Mouse (Mus musculus) midbrain, embryonic 12.5 days (tissue): ENCODE data around the gene Lyrm1. TPM values are rescaled to one million over a fixed set of nuclear protein-coding genes. Genes with fewer than 3 reads are reported as not detected.

Source experiments
- ATAC-seq: fragments of 200-750 bp; cut with Nextera tagmentation; 2 replicates; pipeline ENCODE4 v1.8.0; 2017; ENCODE audit warnings: low read depth, moderate TSS enrichment, moderate library complexity; ENCODE audit not compliant: low FRiP score
- H3K27ac ChIP-seq: fragments of 300-500 bp; sonication (generic); replicated peaks from 2 replicates; pipeline ENCODE4 v1.5.1; 2016; ENCODE audit warnings: mild to moderate bottlenecking
- H3K27me3 ChIP-seq: fragments of 300-500 bp; sonication (generic); 2 replicates; pipeline ENCODE4 v1.6.1; 2016; ENCODE audit warnings: mild to moderate bottlenecking
- H3K36me3 ChIP-seq: fragments of 300-500 bp; sonication (generic); 2 replicates; pipeline ENCODE4 v1.6.1; 2016
- H3K4me1 ChIP-seq: fragments of 300-500 bp; sonication (generic); 2 replicates; pipeline ENCODE4 v1.6.1; 2016
- H3K4me2 ChIP-seq: fragments of 300-500 bp; sonication (generic); replicated peaks from 2 replicates; pipeline ENCODE4 v1.6.1; 2016; ENCODE audit warnings: mild to moderate bottlenecking, moderate library complexity
- H3K4me3 ChIP-seq: fragments of 300-500 bp; sonication (generic); 2 replicates; pipeline ENCODE4 v1.5.1; 2016; ENCODE audit warnings: mild to moderate bottlenecking
- H3K9ac ChIP-seq: fragments of 300-500 bp; sonication (generic); replicated peaks from 2 replicates; pipeline ENCODE4 v1.6.1; 2016; ENCODE audit warnings: mild to moderate bottlenecking, moderate library complexity
- H3K9me3 ChIP-seq: fragments of 300-500 bp; sonication (generic); 2 replicates; pipeline ENCODE4 v1.6.1; 2016; ENCODE audit warnings: mild to moderate bottlenecking
- WGBS: fragments of 180-500 bp; shearing (Covaris S2); methylation state at CpG from one replicate; pipeline ENCODE4 v1.1.7; 2016; 5-methylcytosine and 5-hydroxymethylcytosine counted together
- polyA plus RNA-seq: library from polyadenylated mRNA; unstranded; fragments of >200 nt; fragmentation: Nextera tagmentation; extraction: Ambion mirVana; gene quantifications from 2 replicates; pipeline ENCODE4 v1.2.1, GENCODE M21; 2016

The Lyrm1 gene
- polyA plus RNA-seq, 1 experiment from 2014 or later, result 14.0 TPM

GRCm38 (mm10) chr7:119937036-119937435 is 41.4 kb downstream of the Lyrm1 start:
- Histone ChIP-seq H3K27ac (no peak overlapping the region), H3K4me3 (no peak overlapping the region), H3K27me3 (no peaks in the 10 kb centered on the region), H3K9ac (no peak overlapping the region), H3K36me3 (no peaks in the 10 kb centered on the region), H3K9me3 (no peaks in the 10 kb centered on the region), H3K4me2 (no peak overlapping the region), H3K4me1 (no peaks in the 10 kb centered on the region)
- WGBS, result 84% methylated on average over 5 of the region's 5 CpGs
- no peak for ATAC-seq

GRCm38 (mm10) chr7:119941569-119941968 is 45.9 kb downstream of the Lyrm1 start:
- Histone ChIP-seq H3K4me3 (no peak overlapping the region), H3K9ac (no peak overlapping the region), H3K27me3 (no peaks in the 10 kb centered on the region), H3K4me1 (no peaks in the 10 kb centered on the region), H3K27ac (no peak overlapping the region), H3K4me2 (no peak overlapping the region), H3K9me3 (no peaks in the 10 kb centered on the region), H3K36me3 (no peaks in the 10 kb centered on the region)
- ATAC-seq, result no peak
- 55% methylated on average over 2 of the region's 2 CpGs for WGBS

- WGBS, result 80% methylated on average over 1 of the region's 1 CpGs
- ATAC-seq, result no peak
- H3K36me3 ChIP-seq, result no peaks in the 10 kb centered on the region
- no peak overlapping the region for H3K27ac ChIP-seq
- no peak overlapping the region for H3K4me3 ChIP-seq
- H3K4me1 ChIP-seq, result no peaks in the 10 kb centered on the region
- no peaks in the 10 kb centered on the region for H3K27me3 ChIP-seq
- no peak overlapping the region for H3K4me2 ChIP-seq
- no peaks in the 10 kb centered on the region for H3K9me3 ChIP-seq
- no peak overlapping the region for H3K9ac ChIP-seq
Observed at GRCm38 (mm10) chr7:119954047-119954446, 58.4 kb downstream of the Lyrm1 start.

DNA sequence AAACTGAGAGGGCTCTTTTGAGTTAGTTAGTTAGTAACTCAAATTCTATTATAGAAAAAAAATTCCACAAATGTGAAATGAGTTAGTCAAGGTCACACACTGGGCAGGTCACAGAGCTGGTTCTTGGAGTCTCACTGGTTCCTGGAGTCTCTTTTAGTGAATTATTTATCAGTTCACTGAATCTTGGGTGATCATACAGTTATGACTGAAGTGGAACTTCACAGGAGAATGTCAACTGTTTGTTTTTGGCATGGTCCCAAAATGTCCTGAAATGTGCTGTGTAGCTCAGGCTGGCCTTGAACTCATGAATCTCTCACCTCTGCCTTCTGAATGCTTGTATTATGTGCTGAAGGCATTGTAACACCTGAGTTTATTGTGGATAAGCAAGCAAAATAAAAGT is 61.8 kb downstream of the Lyrm1 start:
- H3K4me3 ChIP-seq, result no peak overlapping the region
- ATAC-seq, result no peak
- no peak overlapping the region for H3K9ac ChIP-seq
- no peaks in the 10 kb centered on the region for H3K4me1 ChIP-seq
- H3K9me3 ChIP-seq, result no peaks in the 10 kb centered on the region
- H3K27me3 ChIP-seq, result no peaks in the 10 kb centered on the region
- no peak overlapping the region for H3K27ac ChIP-seq
- no peak overlapping the region for H3K4me2 ChIP-seq
- no peaks in the 10 kb centered on the region for H3K36me3 ChIP-seq

DNA sequence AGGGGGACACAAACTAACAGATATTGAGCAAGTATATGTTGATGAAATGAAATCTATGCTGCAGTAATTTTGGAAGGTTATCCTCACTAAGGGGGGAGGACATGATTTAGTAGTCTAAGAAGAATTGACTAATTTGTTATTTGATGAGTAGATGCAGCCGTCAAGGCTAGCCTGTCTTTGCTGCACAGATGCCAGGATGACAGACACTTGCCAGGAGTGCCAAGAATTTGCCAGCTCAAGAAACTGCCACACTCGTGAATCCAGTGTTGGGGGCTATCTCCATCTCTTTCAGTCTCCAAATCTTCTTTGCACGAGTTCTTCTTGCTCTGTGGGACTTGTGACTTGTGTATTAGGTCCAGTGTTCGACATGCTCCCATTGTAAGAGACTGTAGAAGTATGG is 63.4 kb downstream of the Lyrm1 start:
- Histone ChIP-seq H3K9me3 (no peaks in the 10 kb centered on the region), H3K9ac (no peak overlapping the region), H3K27me3 (no peaks in the 10 kb centered on the region), H3K4me2 (no peak overlapping the region), H3K4me1 (no peaks in the 10 kb centered on the region), H3K4me3 (no peak overlapping the region), H3K27ac (no peak overlapping the region), H3K36me3 (no peaks in the 10 kb centered on the region)
- WGBS, result 69% methylated on average over 4 of the region's 4 CpGs
- ATAC-seq, result no peak

DNA sequence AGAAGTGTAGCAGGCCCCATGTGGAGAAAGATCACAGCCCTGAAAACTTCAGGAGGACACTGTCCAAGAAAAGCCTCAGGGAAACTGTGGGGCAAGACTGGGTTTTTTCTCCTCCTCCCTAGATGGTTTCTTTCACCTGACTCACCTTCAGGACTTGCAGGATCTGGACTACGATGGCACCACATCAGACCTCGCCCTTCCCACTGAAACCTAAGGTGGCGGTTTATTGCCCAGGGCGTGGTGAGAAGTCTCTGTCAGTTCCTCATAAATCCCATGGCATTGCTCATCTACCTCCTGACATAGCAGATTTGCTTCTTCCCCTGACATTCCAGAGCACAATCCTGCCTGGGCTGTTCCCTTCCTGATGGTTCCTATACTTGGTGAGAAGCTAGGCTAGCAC is 63.8 kb downstream of the Lyrm1 start:
- WGBS, result 85% methylated on average over 4 of the region's 4 CpGs
- H3K36me3 ChIP-seq, result no peaks in the 10 kb centered on the region

DNA sequence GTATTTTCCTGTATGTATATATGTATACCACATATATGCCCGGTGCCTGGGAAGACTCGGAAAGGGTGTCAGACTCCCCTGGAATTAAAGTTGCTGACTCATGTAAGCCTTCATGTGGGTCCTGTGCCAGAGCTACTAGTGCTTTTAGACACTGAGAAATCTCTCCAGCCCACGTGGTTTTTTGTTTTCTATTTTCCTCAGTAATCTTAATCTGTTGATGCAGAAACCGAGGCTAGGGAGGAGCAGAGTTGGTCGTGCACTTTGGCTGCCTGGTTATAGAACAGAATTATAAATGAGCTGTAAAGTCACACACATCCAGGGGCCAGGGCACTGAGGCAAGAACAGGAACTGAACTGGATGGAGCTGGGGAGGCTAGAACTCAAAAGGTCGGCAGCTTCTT is 64.3 kb downstream of the Lyrm1 start:
- Histone ChIP-seq H3K27me3 (no peaks in the 10 kb centered on the region), H3K36me3 (no peaks in the 10 kb centered on the region), H3K4me1 (no peaks in the 10 kb centered on the region), H3K27ac (no peak overlapping the region), H3K9me3 (no peaks in the 10 kb centered on the region), H3K9ac (no peak overlapping the region), H3K4me3 (no peak overlapping the region), H3K4me2 (no peak overlapping the region)
- ATAC-seq, result no peak
- WGBS, result 79% methylated on average over 6 of the region's 6 CpGs

More for the DNA sequence above, 63.8 kb downstream of the Lyrm1 start:
- H3K27ac ChIP-seq, result no peak overlapping the region
- no peaks in the 10 kb centered on the region for H3K4me1 ChIP-seq
- no peaks in the 10 kb centered on the region for H3K27me3 ChIP-seq
- H3K4me3 ChIP-seq, result no peak overlapping the region
- H3K4me2 ChIP-seq, result no peak overlapping the region
- no peak overlapping the region for H3K9ac ChIP-seq
- no peaks in the 10 kb centered on the region for H3K9me3 ChIP-seq
- no peak for ATAC-seq

DNA sequence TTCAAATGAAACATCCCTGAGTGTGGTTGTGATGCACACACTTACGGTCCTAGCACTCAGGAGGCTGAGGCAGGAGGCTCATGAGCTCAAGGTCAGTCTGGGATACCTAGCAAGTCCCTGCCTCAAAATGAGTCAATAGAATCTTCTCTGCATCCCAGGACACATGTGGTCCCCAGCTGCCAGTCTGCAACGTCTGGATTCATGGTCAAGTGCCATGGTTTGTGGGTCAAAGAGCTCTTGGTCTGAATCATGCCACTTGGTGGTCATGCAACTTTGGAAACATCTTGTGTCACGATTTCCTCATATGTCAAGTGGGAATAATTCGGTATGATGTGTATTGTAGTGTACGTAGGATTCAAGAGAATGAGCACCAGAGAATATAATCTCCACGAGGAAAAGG is 64.9 kb downstream of the Lyrm1 start:
- H3K36me3 ChIP-seq, result no peaks in the 10 kb centered on the region
- H3K4me2 ChIP-seq, result no peak overlapping the region
- H3K4me1 ChIP-seq, result no peaks in the 10 kb centered on the region
- WGBS, result 86% methylated on average over 6 of the region's 6 CpGs
- H3K27ac ChIP-seq, result no peak overlapping the region
- H3K27me3 ChIP-seq, result no peaks in the 10 kb centered on the region
- no peak overlapping the region for H3K4me3 ChIP-seq
- H3K9me3 ChIP-seq, result no peaks in the 10 kb centered on the region
- no peak overlapping the region for H3K9ac ChIP-seq
- ATAC-seq, result no peak

GRCm38 (mm10) chr7:119961107-119961506 is 65.4 kb downstream of the Lyrm1 start:
- Histone ChIP-seq H3K36me3 (no peaks in the 10 kb centered on the region), H3K4me1 (no peaks in the 10 kb centered on the region), H3K9ac (no peak overlapping the region), H3K27me3 (no peaks in the 10 kb centered on the region), H3K27ac (no peak overlapping the region), H3K9me3 (no peaks in the 10 kb centered on the region), H3K4me3 (no peak overlapping the region), H3K4me2 (no peak overlapping the region)
- WGBS, result 69% methylated on average over 2 of the region's 2 CpGs
- ATAC-seq, result no peak

GRCm38 (mm10) chr7:119965205-119965604 is 69.5 kb downstream of the Lyrm1 start:
- H3K27me3 ChIP-seq, result no peaks in the 10 kb centered on the region
- H3K36me3 ChIP-seq, result no peaks in the 10 kb centered on the region
- WGBS, result 87% methylated on average over 4 of the region's 4 CpGs
- H3K4me1 ChIP-seq, result no peaks in the 10 kb centered on the region
- H3K27ac ChIP-seq, result no peak overlapping the region
- H3K9me3 ChIP-seq, result no peaks in the 10 kb centered on the region
- H3K4me3 ChIP-seq, result no peak overlapping the region
- no peak overlapping the region for H3K4me2 ChIP-seq
- ATAC-seq, result no peak
- H3K9ac ChIP-seq, result no peak overlapping the region

DNA sequence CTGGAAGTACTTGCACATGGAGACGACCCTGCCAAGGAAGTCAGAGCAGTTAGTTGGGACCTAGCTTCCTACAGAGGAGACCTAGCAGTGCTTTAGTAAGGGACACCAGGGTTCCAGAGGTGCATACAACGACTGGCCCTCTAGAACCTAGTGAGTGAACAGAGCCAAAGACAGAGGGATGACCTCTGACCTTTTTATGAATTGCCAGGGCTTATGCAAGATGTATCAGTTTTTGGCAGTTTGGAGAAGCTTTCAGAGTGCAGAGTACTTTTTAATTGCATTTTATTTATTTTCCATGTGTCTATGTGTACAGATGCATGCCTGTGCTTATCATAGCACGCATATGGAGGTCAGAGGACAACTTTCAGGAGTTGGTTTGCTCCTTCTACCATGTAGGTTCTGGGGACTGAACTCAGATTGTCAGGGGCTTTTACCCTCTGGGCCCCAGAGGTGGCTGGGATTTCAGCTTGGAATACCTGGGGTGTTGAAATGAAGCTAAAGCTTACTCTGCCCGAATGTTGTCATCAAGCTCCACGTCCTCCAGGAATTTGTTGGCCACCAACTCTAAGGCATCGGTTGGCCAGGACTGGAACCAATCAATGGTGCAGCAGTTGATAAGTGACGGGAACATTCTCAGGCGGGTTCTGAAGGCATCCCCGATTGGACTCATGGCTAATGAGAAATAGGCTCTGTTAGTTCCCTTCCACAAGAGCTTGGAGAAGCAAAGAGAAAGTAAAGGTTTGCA is 70.2 kb downstream of the Lyrm1 start:
- Histone ChIP-seq H3K27ac (no peak overlapping the region), H3K9me3 (no peaks in the 10 kb centered on the region), H3K4me1 (no peaks in the 10 kb centered on the region), H3K4me2 (no peak overlapping the region), H3K27me3 (no peaks in the 10 kb centered on the region), H3K36me3 (no peaks in the 10 kb centered on the region), H3K9ac (no peak overlapping the region), H3K4me3 (no peak overlapping the region)
- ATAC-seq, result no peak
- 89% methylated on average over 9 of the region's 9 CpGs for WGBS

GRCm38 (mm10) chr7:119969320-119969719 is 73.7 kb downstream of the Lyrm1 start:
- WGBS, result 79% methylated on average over 2 of the region's 2 CpGs
- Histone ChIP-seq H3K4me3 (no peak overlapping the region), H3K4me1 (no peaks in the 10 kb centered on the region), H3K27ac (no peak overlapping the region), H3K36me3 (no peaks in the 10 kb centered on the region), H3K27me3 (no peaks in the 10 kb centered on the region), H3K4me2 (no peak overlapping the region), H3K9me3 (no peaks in the 10 kb centered on the region), H3K9ac (no peak overlapping the region)
- ATAC-seq, result no peak

- Histone ChIP-seq H3K4me2 (no peak overlapping the region), H3K27ac (no peak overlapping the region), H3K9me3 (no peaks in the 10 kb centered on the region), H3K4me1 (no peaks in the 10 kb centered on the region), H3K36me3 (no peaks in the 10 kb centered on the region), H3K9ac (no peak overlapping the region), H3K4me3 (no peak overlapping the region), H3K27me3 (no peaks in the 10 kb centered on the region)
- WGBS, result 87% methylated on average over 5 of the region's 5 CpGs
- no peak for ATAC-seq
Observed at GRCm38 (mm10) chr7:119974214-119974613, 78.6 kb downstream of the Lyrm1 start.
